Mouse (Mus musculus) liver, embryonic 14.5 days (tissue): ENCODE results near the gene Tfam. TPM values are rescaled to one million over a fixed set of nuclear protein-coding genes. Genes with fewer than 3 reads are reported as not detected.

Source experiments
- ATAC-seq: fragments of 200-750 bp; cut with Nextera tagmentation; 2 replicates; pipeline ENCODE4 v1.8.0; 2017; ENCODE audit warnings: moderate number of reproducible peaks, mild to moderate bottlenecking, moderate library complexity; ENCODE audit not compliant: insufficient read depth
- DNase-seq, 3 experiments: peaks; one replicate each; pipeline ENCODE4 v3.0.0-alpha.2; 2012 to 2013; ENCODE audit warnings: low read depth in 3 of 3, low spot score in 3 of 3
- H3K27ac ChIP-seq: fragments of 300-500 bp; sonication (generic); 2 replicates; pipeline ENCODE4 v1.5.1; 2014; ENCODE audit warnings: moderate library complexity, mild to moderate bottlenecking, control low read depth, inconsistent platforms
- H3K27me3 ChIP-seq: fragments of 300-500 bp; sonication (generic); 2 replicates; pipeline ENCODE4 v1.6.1; 2014; ENCODE audit warnings: mild to moderate bottlenecking, low read length, moderate library complexity; ENCODE audit not compliant: control insufficient read depth, insufficient read depth
- H3K36me3 ChIP-seq: fragments of 300-500 bp; sonication (generic); replicated peaks from 2 replicates; pipeline ENCODE4 v1.6.1; 2014; ENCODE audit warnings: low read depth; ENCODE audit not compliant: control insufficient read depth, insufficient read depth
- H3K4me1 ChIP-seq, 2 experiments: fragments of 200-500 bp in 1 of 2; fragments of 300-500 bp in 1 of 2; sonication (generic) in 1 of 2; replicated peaks; 2 replicates each; pipeline ENCODE4 v1.6.1; 2012 to 2014; ENCODE audit warnings: antibody characterized with exemption in 1 of 2, inconsistent platforms in 1 of 2, low read length in 1 of 2; ENCODE audit not compliant: control insufficient read depth in 2 of 2, insufficient read depth in 2 of 2
- H3K4me2 ChIP-seq: fragments of 300-500 bp; sonication (generic); 2 replicates; pipeline ENCODE4 v1.6.1; 2014; ENCODE audit warnings: low read depth, mild to moderate bottlenecking, control low read depth, moderate library complexity
- H3K4me3 ChIP-seq, 2 experiments: fragments of 200-500 bp in 1 of 2; fragments of 300-500 bp in 1 of 2; sonication (generic) in 1 of 2; 2 replicates each; pipeline ENCODE4 v1.5.1; 2012 to 2014; ENCODE audit warnings: low read depth in 2 of 2, low read length in 2 of 2, mild to moderate bottlenecking in 2 of 2, control low read depth in 1 of 2, inconsistent platforms in 1 of 2, moderate library complexity in 1 of 2; ENCODE audit not compliant: insufficient read depth in 1 of 2
- H3K9ac ChIP-seq: fragments of 300-500 bp; sonication (generic); replicated peaks from 2 replicates; pipeline ENCODE4 v1.6.1; 2014; ENCODE audit warnings: mild to moderate bottlenecking, control low read depth, moderate library complexity
- H3K9me3 ChIP-seq: fragments of 300-500 bp; sonication (generic); 2 replicates; pipeline ENCODE4 v1.6.1; 2016; ENCODE audit warnings: low read length, mixed read lengths; ENCODE audit not compliant: control insufficient read depth
- CTCF ChIP-seq: IDR thresholded peaks from 2 replicates; pipeline ENCODE4 v1.5.1; 2016; ENCODE audit warnings: antibody characterized with exemption, low read depth, control low read depth
- EP300 ChIP-seq: IDR thresholded peaks from 2 replicates; pipeline ENCODE4 v1.6.1; 2016; ENCODE audit warnings: antibody characterized with exemption, low read depth
- WGBS: fragments of 180-500 bp; shearing (Covaris S2); extraction: QIAGEN DNeasy Blood & Tissue Kit; methylation state at CpG from one replicate; pipeline ENCODE4 v1.1.7; 2014; ENCODE audit not compliant: insufficient replicate concordance; 5-methylcytosine and 5-hydroxymethylcytosine counted together
- polyA plus RNA-seq, 2 experiments: library from polyadenylated mRNA; depleted of rRNA in 1 of 2; stranded (reverse) in 1 of 2; unstranded in 1 of 2; fragments of >200 nt; fragmentation: Nextera tagmentation in 1 of 2; extraction: Ambion mirVana in 1 of 2; gene quantifications; 2 replicates each; pipeline versions ENCODE4 v1.2.1 to v1.2.3; 2012 to 2014

Gene Tfam
- polyA plus RNA-seq, 2 experiments: 14.4 to 31.1 TPM

DNA sequence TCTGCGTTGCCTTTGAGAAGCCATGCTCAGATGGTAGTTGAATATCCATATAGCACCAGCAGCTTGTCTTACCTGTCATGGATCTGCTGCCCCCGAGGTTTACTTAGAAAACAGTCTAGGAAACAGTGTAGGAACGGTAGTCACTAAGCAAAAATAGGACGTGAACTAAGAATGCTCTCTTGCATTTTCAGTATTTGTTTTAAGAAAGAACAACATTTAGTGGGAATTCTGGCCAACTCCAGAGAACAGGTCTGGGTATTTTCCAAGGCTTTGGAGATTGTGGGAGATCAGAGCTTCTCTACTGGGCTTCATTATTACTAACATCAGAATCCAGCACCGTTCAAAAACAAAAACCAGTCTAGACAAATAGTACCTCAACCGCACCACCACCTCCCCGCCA lies 60.9 kb downstream of the Tfam start:
- no peaks in the 10 kb centered on the region for H3K4me1 ChIP-seq
- 64% methylated on average over 7 of the region's 7 CpGs for WGBS
- no peaks in the 10 kb centered on the region for H3K9me3 ChIP-seq
- no peaks in the 10 kb centered on the region for H3K27me3 ChIP-seq
- H3K27ac ChIP-seq: no peak overlapping the region
- no peak overlapping the region for H3K4me2 ChIP-seq
- DNase-seq (no peak), ATAC-seq (no peak)
- H3K4me3 ChIP-seq: no peak overlapping the region
- no peak overlapping the region for H3K9ac ChIP-seq
- no peaks in the 10 kb centered on the region for H3K36me3 ChIP-seq
- TF ChIP-seq CTCF (no peak), EP300 (no peak)

DNA sequence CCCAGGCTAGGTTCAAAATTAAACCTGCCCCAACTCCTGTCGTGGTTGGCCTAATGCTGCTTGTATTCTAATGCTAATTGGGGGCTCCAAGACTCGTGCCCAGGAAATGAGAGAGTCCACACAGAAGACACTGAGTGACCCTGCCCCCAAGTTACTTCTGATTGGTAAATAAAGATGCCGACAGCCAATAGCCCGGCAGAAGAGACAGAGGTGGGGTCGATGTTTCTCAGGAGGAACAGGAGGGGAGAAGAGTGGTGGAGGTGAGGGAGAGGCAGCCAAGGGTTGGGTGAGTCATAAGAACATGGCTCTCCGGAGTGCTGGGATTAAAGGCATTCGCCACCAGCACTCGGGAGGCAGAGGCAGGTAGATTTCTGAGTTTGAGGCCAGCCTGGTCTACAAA lies 61.7 kb downstream of the Tfam start:
- Histone ChIP-seq H3K9me3 (no peaks in the 10 kb centered on the region), H3K27ac (no peak overlapping the region), H3K27me3 (no peaks in the 10 kb centered on the region), H3K36me3 (no peaks in the 10 kb centered on the region), H3K4me3 (no peak overlapping the region), H3K4me1 (no peaks in the 10 kb centered on the region), H3K9ac (no peak overlapping the region), H3K4me2 (no peak overlapping the region)
- no peak for ATAC-seq
- TF ChIP-seq EP300 (no peak), CTCF (no peak)
- DNase-seq: no peak
- 68% methylated on average over 8 of the region's 8 CpGs for WGBS

Other genes with a start within 250 kb of the Tfam start
- 1.5 and 1.8 TPM in 2 replicates for gene Bicc1, start 78.6 kb downstream of the Tfam start, polyA plus RNA-seq (2012; rRNA removed)
- gene Bicc1, start 78.6 kb downstream of the Tfam start, polyA plus RNA-seq (2014; fragmentation: Nextera tagmentation; extraction: Ambion mirVana): 1.7 and 2.3 TPM in 2 replicates
- gene Ube2d1, start 47.0 kb upstream of the Tfam start, polyA plus RNA-seq (2012; rRNA removed): 6.9 and 7.3 TPM in 2 replicates
- gene Ube2d1, start 47.0 kb upstream of the Tfam start, polyA plus RNA-seq (2014; fragmentation: Nextera tagmentation; extraction: Ambion mirVana): 6.8 and 7.0 TPM in 2 replicates
- 17.3 and 29.9 TPM in 2 replicates for gene Cisd1, start 106.7 kb upstream of the Tfam start, polyA plus RNA-seq (2012; rRNA removed)
- 78.2 and 80.2 TPM in 2 replicates for gene Cisd1, start 106.7 kb upstream of the Tfam start, polyA plus RNA-seq (2014; fragmentation: Nextera tagmentation; extraction: Ambion mirVana)
- 3.0 and 5.1 TPM in 2 replicates for gene Ipmk, start 109.5 kb upstream of the Tfam start, polyA plus RNA-seq (2012; rRNA removed)
- gene Ipmk, start 109.5 kb upstream of the Tfam start, polyA plus RNA-seq (2014; fragmentation: Nextera tagmentation; extraction: Ambion mirVana): 7.9 and 9.5 TPM in 2 replicates